Mouse (Mus musculus) thymus, adult 2 months (tissue): ENCODE measurements around the gene Wdsub1.

Experiments used
- CTCF ChIP-seq: fragments of 200-500 bp; IDR thresholded peaks from 2 replicates; pipeline ENCODE4 v1.5.1; 2012; ENCODE audit warnings: mild to moderate bottlenecking, control low read depth, low read length, moderate library complexity, borderline replicate concordance; ENCODE audit not compliant: control insufficient read depth, poor library complexity, insufficient read depth; ENCODE audit errors: extremely low read depth
- POLR2A ChIP-seq: fragments of 200-500 bp; IDR thresholded peaks from 2 replicates; pipeline ENCODE4 v1.6.1; 2012; ENCODE audit warnings: mild to moderate bottlenecking, low read length, control low read depth, moderate library complexity; ENCODE audit not compliant: control insufficient read depth, poor library complexity, insufficient read depth; ENCODE audit errors: extremely low read depth

DNA sequence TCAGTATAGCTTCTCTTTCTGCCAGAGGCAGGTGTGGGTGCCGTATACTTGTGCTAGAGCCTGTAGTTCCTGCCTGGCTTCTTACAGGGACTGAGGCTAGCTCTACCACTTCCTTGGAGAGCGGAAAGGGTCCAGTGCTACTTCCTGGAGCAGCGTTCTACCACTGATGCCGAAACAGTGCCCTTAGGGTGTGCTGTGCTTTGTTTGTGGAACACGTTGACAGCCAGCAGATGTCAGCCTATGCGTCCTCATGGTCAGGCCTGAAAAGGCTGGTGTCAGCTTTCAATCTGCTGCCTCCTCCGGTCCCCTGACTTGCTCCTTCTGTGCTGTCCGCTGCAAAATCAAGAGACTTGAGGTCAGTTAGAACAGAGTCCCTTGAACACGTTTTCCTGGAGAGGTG is 52.2 kb downstream of the Wdsub1 start:
- TF ChIP-seq CTCF (no peak), POLR2A (no peak)
